Mouse (Mus musculus) cortical plate, adult 2 months (tissue): ENCODE measurements around the gene 1700022I11Rik.

Source experiments
- CTCF ChIP-seq: fragments of 200-500 bp; IDR thresholded peaks from 2 replicates; pipeline ENCODE4 v1.5.1; 2011; ENCODE audit warnings: mild to moderate bottlenecking, control low read depth, low read length; ENCODE audit not compliant: insufficient read depth; ENCODE audit errors: extremely low read depth
- POLR2A ChIP-seq: fragments of 200-500 bp; IDR thresholded peaks from 2 replicates; pipeline ENCODE4 v1.6.1; 2011; ENCODE audit warnings: mild to moderate bottlenecking, low read length, control low read depth; ENCODE audit not compliant: insufficient read depth; ENCODE audit errors: extremely low read depth

DNA sequence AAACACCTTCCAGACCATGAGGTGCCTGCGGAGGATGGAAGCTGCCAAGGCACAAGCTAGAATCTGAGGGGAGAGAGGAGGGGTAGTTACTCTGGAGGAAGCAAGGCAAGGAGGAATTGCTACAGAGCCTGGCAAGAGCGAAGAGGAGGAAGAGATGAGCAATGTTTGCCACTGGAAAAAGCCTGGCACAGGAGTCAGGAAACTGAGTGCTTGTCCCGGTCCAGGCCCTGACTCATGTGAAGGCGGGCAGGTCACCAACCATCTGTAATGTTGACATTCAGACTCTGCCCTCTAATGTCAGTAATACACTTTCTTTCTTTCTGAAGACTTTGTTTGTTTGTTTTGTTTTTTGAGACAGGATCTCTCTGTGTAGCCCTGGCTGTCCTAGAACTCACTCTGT is 48.8 kb downstream of the 1700022I11Rik start:
- TF ChIP-seq CTCF (no peak), POLR2A (no peak)
